ENCODE assay signal across 10 mouse cellular contexts in the genomic region with DNA sequence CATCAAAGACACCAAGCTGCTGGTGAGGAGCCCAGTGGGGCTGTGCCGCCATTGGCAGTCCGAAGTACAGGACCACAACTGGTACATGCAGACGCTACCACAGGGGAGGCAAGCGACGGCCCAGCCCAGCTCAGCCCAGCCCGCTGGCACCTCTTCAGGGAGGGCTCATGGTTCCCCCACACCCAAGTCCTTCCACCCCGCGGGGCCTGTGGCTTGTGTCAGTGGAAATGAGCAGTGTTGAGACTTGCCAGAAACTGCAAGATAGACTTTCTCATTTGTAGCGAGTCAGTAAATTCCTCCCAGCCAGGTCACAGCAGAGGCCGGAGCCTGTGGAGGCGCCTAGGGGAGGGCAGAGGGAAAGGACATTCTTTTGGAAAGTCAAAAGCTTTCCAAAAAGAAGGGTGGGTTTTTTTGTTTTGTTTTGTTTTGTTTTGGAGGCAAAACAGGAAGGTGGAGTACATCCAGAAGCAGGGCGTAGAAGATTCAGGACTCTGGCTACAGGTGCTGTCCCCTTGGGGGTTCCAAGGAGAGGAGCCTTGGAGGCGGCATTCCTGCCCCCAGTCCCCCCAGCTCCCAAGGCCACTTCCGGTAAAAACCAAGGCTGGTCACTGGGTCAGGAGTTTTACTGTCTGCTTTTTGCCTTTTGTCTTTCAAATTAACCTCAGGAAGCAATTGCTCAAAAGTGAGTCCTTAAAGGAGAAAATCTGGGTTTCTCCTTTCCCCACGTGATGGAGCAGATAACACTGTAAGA. TPM values are rescaled to one million over a fixed set of nuclear protein-coding genes. Genes with fewer than 3 reads are reported as not detected.
DNase-seq lines count a peak whose midpoint lies in the region; ATAC-seq and TF ChIP-seq lines count a peak whose summit lies in the region.
"Had no signal": no experiment of that assay in that cellular context is flagged by ENCODE, and none has a peak within 500 bp of the region (broad histone marks: within the 10 kb centered on the region; RNA-seq: fewer than 3 reads in every experiment).

No protein-coding gene starts in this region.

- no peak for ATAC-seq in heart, embryonic 11.5 days (replicated peaks; ENCODE audit: insufficient number of reproducible peaks, low FRiP score, low TSS enrichment)

- DNase-seq in gastrocnemius, adult 2 months, result peak; percentile 69
- no peak for DNase-seq in gastrocnemius, postnatal 4 days (ENCODE audit: low spot score in 2 of 2)
- DNase-seq in ES-CJ7 (ENCODE audit: low read depth, low spot score), result peak; percentile 71
- peak; percentile 29 to 64 for DNase-seq in kidney, postnatal 25 days
- DNase-seq in right cerebral cortex, postnatal 4 days, result no peak
- DNase-seq in cerebellum, adult 8-10 months, result no peak
- no peak for DNase-seq in layer of hippocampus, adult 11-12 months (ENCODE audit: low spot score)
- DNase-seq: layer of hippocampus, adult 9-11 months had no signal

- H3K4me1 ChIP-seq in heart, embryonic 11.5 days (ENCODE audit: control insufficient read depth, insufficient read depth, low read length), result peaks cover 36% of the 10 kb centered on the region

- H3K9me3 ChIP-seq in heart, embryonic 11.5 days (replicated peaks; ENCODE audit: control insufficient read depth, low read length), result no peaks in the 10 kb centered on the region
- H3K9me3 ChIP-seq: midbrain, embryonic 12.5 days had no signal

- no peak overlapping the region for H3K9ac ChIP-seq in heart, embryonic 11.5 days (ENCODE audit: low read depth, low read length)
- H3K9ac ChIP-seq: midbrain, embryonic 12.5 days had no signal

- 65% methylated on average over 15 of the region's 15 CpGs for WGBS in heart, embryonic 11.5 days (ENCODE audit: insufficient replicate concordance)

- no peak overlapping the region for H3K4me2 ChIP-seq in heart, embryonic 11.5 days
- H3K4me2 ChIP-seq: midbrain, embryonic 12.5 days had no signal

- TF ChIP-seq CTCF in gastrocnemius, adult 2 months (IDR thresholded peaks at IDR 0.05), result no peak

- peak overlapping the region; percentile 77 for H3K27ac ChIP-seq in gastrocnemius, adult 2 months
- peak overlapping the region; percentile 37 for H3K27ac ChIP-seq in heart, embryonic 11.5 days (ENCODE audit: low read depth, low read length)
- H3K27ac ChIP-seq: midbrain, embryonic 12.5 days had no signal

- no peak overlapping the region for H3K4me3 ChIP-seq in gastrocnemius, adult 2 months
- H3K4me3 ChIP-seq in heart, embryonic 11.5 days (ENCODE audit: low read depth, low read length), result no peak overlapping the region
- H3K4me3 ChIP-seq: midbrain, embryonic 12.5 days had no signal

- no peaks in the 10 kb centered on the region for H3K27me3 ChIP-seq in heart, embryonic 11.5 days (ENCODE audit: control insufficient read depth, insufficient read depth, low read length)
- H3K27me3 ChIP-seq: midbrain, embryonic 12.5 days had no signal

- intact Hi-C loops in gastrocnemius, adult 2 months (cut with DNase I), result no loop called here

- H3K36me3 ChIP-seq in heart, embryonic 11.5 days (ENCODE audit: control insufficient read depth, insufficient read depth, low read length), result peaks cover 18% of the 10 kb centered on the region; the same call in 1 of the 2 replicates

RNA-seq across cellular contexts. Expression of a gene that starts 55.3 kb away (rescaled TPM):
- 1 to 10 TPM; 7.4 to 8.3 TPM for total RNA-seq in gastrocnemius, adult 2 months (2021)
- total RNA-seq in gastrocnemius, postnatal 4 days (2021), result 10 to 100 TPM; 44.5 to 48.0 TPM
- 19.9 and 24.8 TPM in 2 replicates for polyA plus RNA-seq in heart, embryonic 11.5 days (2014; fragmentation: Nextera tagmentation; extraction: Ambion mirVana)

Comparison
In these comparisons a context has a peak if more than half of its experiments do, and no peak if none do; other contexts are left out.
1. DNase-seq: peak in gastrocnemius, adult 2 months (single experiment), ES-CJ7 (single experiment) and kidney, postnatal 25 days (2 of 2); none in gastrocnemius, postnatal 4 days (0 of 2), right cerebral cortex, postnatal 4 days (single experiment), cerebellum, adult 8-10 months (single experiment) and layer of hippocampus, adult 11-12 months (single experiment).
2. RNA of a gene that starts 55.3 kb away (total RNA-seq): 44.5 to 48.0 TPM in gastrocnemius, postnatal 4 days; 7.4 to 8.3 TPM in gastrocnemius, adult 2 months; every median in the first group is over 4 times any median in the second.